ENCODE assay signal across 11 mouse cellular contexts in genomic region chr2:51284781-51285225, GRCm38 (mm10).
DNase-seq lines count a peak whose midpoint lies in the region; ATAC-seq lines count a peak whose summit lies in the region.
"Had no signal": no experiment of that assay in that cellular context is flagged by ENCODE, and none has a peak within 500 bp of the region (broad histone marks: within the 10 kb centered on the region; RNA-seq: fewer than 3 reads in every experiment).

No protein-coding gene starts in this region.

- H3K27ac ChIP-seq in heart, embryonic 15.5 days = no peak overlapping the region
- H3K27ac ChIP-seq in neural tube, embryonic 12.5 days = no peak overlapping the region
- H3K27ac ChIP-seq in neural tube, embryonic 15.5 days (replicated peaks) = no peak overlapping the region
- no peak overlapping the region for H3K27ac ChIP-seq in hindbrain, embryonic 16.5 days (ENCODE audit: low read depth, low read length)
- H3K27ac ChIP-seq: embryonic facial prominence, embryonic 12.5 days; liver, embryonic 14.5 days had no signal

- H3K9me3 ChIP-seq in heart, embryonic 15.5 days (replicated peaks) = no peaks in the 10 kb centered on the region
- no peaks in the 10 kb centered on the region for H3K9me3 ChIP-seq in neural tube, embryonic 12.5 days
- no peaks in the 10 kb centered on the region for H3K9me3 ChIP-seq in neural tube, embryonic 15.5 days (replicated peaks)
- H3K9me3 ChIP-seq in hindbrain, embryonic 16.5 days (ENCODE audit: control insufficient read depth, low read length) = no peaks in the 10 kb centered on the region
- H3K9me3 ChIP-seq: embryonic facial prominence, embryonic 12.5 days had no signal

- no peak for DNase-seq in heart, adult 11 months
- peak; percentile 85 for DNase-seq in retina, postnatal 1 day
- DNase-seq in ovary, postnatal 36 days (ENCODE audit: low spot score) = no peak
- DNase-seq in urinary bladder, adult 2 months (ENCODE audit: low spot score) = no peak
- DNase-seq: adrenal gland, postnatal 10 days had no signal

- no peaks in the 10 kb centered on the region for H3K36me3 ChIP-seq in heart, embryonic 15.5 days
- H3K36me3 ChIP-seq in neural tube, embryonic 12.5 days = no peaks in the 10 kb centered on the region
- no peaks in the 10 kb centered on the region for H3K36me3 ChIP-seq in neural tube, embryonic 15.5 days
- H3K36me3 ChIP-seq in hindbrain, embryonic 16.5 days (ENCODE audit: control insufficient read depth, insufficient read depth, low read length) = no peaks in the 10 kb centered on the region
- H3K36me3 ChIP-seq: embryonic facial prominence, embryonic 12.5 days had no signal

- 0 out of 2 replicates have a peak overlapping the region, but pooled peaks have one; percentile 8 for H3K4me2 ChIP-seq in heart, embryonic 15.5 days
- no peak overlapping the region for H3K4me2 ChIP-seq in neural tube, embryonic 12.5 days (replicated peaks)
- H3K4me2 ChIP-seq in neural tube, embryonic 15.5 days = no peak overlapping the region
- no peak overlapping the region for H3K4me2 ChIP-seq in hindbrain, embryonic 16.5 days (ENCODE audit: low read length)
- H3K4me2 ChIP-seq: embryonic facial prominence, embryonic 12.5 days had no signal

- peaks cover 10% of the 10 kb centered on the region for H3K4me1 ChIP-seq in heart, embryonic 15.5 days (replicated peaks)
- H3K4me1 ChIP-seq in neural tube, embryonic 12.5 days = no peaks in the 10 kb centered on the region
- no peaks in the 10 kb centered on the region for H3K4me1 ChIP-seq in neural tube, embryonic 15.5 days
- H3K4me1 ChIP-seq in hindbrain, embryonic 16.5 days (ENCODE audit: control insufficient read depth, insufficient read depth, low read depth, low read length) = no peaks in the 10 kb centered on the region; the same call in 1 of the 2 replicates

- no peaks in the 10 kb centered on the region for H3K27me3 ChIP-seq in heart, embryonic 15.5 days
- no peaks in the 10 kb centered on the region for H3K27me3 ChIP-seq in neural tube, embryonic 12.5 days (replicated peaks)
- H3K27me3 ChIP-seq in neural tube, embryonic 15.5 days (replicated peaks) = no peaks in the 10 kb centered on the region
- H3K27me3 ChIP-seq in hindbrain, embryonic 16.5 days (replicated peaks; ENCODE audit: control insufficient read depth, insufficient read depth, low read length) = no peaks in the 10 kb centered on the region
- H3K27me3 ChIP-seq: embryonic facial prominence, embryonic 12.5 days had no signal

- WGBS in heart, embryonic 15.5 days = 37% methylated on average over 4 of the region's 4 CpGs
- 49% methylated on average over 4 of the region's 4 CpGs for WGBS in neural tube, embryonic 12.5 days
- WGBS in neural tube, embryonic 15.5 days = 36% methylated on average over 4 of the region's 4 CpGs
- WGBS in hindbrain, embryonic 16.5 days = 30% methylated on average over 4 of the region's 4 CpGs

- no peak for ATAC-seq in heart, embryonic 15.5 days (replicated peaks; ENCODE audit: insufficient number of reproducible peaks, insufficient read depth, low FRiP score, low read depth)
- ATAC-seq in neural tube, embryonic 12.5 days (ENCODE audit: low FRiP score, low read depth) = 0 out of 2 replicates have a peak, but pooled peaks have one; percentile 17
- ATAC-seq in neural tube, embryonic 15.5 days (ENCODE audit: low FRiP score) = no peak
- ATAC-seq in hindbrain, embryonic 16.5 days = peak; percentile 50; the same call in 1 of the 2 replicates

- no peak overlapping the region for H3K4me3 ChIP-seq in heart, embryonic 15.5 days
- no peak overlapping the region for H3K4me3 ChIP-seq in neural tube, embryonic 12.5 days
- no peak overlapping the region for H3K4me3 ChIP-seq in neural tube, embryonic 15.5 days (replicated peaks)
- H3K4me3 ChIP-seq in hindbrain, embryonic 16.5 days (ENCODE audit: low read length) = no peak overlapping the region
- H3K4me3 ChIP-seq: embryonic facial prominence, embryonic 12.5 days had no signal

- no peak overlapping the region for H3K9ac ChIP-seq in heart, embryonic 15.5 days
- no peak overlapping the region for H3K9ac ChIP-seq in neural tube, embryonic 12.5 days
- H3K9ac ChIP-seq in neural tube, embryonic 15.5 days (replicated peaks) = no peak overlapping the region
- H3K9ac ChIP-seq in hindbrain, embryonic 16.5 days (ENCODE audit: low read depth, low read length) = no peak overlapping the region
- H3K9ac ChIP-seq: embryonic facial prominence, embryonic 12.5 days; liver, embryonic 14.5 days had no signal

Comparison
In these comparisons a context has a peak if more than half of its experiments do, and no peak if none do; other contexts are left out.
1. ATAC-seq: peak in neural tube, embryonic 12.5 days (single experiment) and hindbrain, embryonic 16.5 days (single experiment); none in heart, embryonic 15.5 days (single experiment) and neural tube, embryonic 15.5 days (single experiment).